Mouse (Mus musculus) thymus, postnatal 0 days (tissue): ENCODE results near the gene Rgs6. TPM values are rescaled to one million over a fixed set of nuclear protein-coding genes. Genes with fewer than 3 reads are reported as not detected.

ENCODE experiments used
- DNase-seq: peaks from one replicate; pipeline ENCODE4 v3.0.0-alpha.2; 2015; ENCODE audit warnings: low spot score
- polyA plus RNA-seq: library from polyadenylated mRNA; unstranded; fragments of >200 nt; fragmentation: Nextera tagmentation; extraction: Ambion mirVana; gene quantifications from 2 replicates; pipeline ENCODE4 v1.2.1, GENCODE M21; 2015

The Rgs6 gene
- polyA plus RNA-seq, 1 experiment from 2014 or later, result not detected

- DNase-seq, result no peak
Observed at GRCm38 (mm10) chr12:82756756-82757155, 168.7 kb downstream of the Rgs6 start.

- no peak for DNase-seq
Observed at GRCm38 (mm10) chr12:82757367-82757766, 169.3 kb downstream of the Rgs6 start.

- no peak for DNase-seq
Observed at GRCm38 (mm10) chr12:82762046-82762445, 174.0 kb downstream of the Rgs6 start.

- no peak for DNase-seq
Observed at GRCm38 (mm10) chr12:82768726-82769125, 180.6 kb downstream of the Rgs6 start.

GRCm38 (mm10) chr12:82772215-82772614 is 184.1 kb downstream of the Rgs6 start:
- DNase-seq, result no peak

GRCm38 (mm10) chr12:82774576-82774975 is 186.5 kb downstream of the Rgs6 start:
- DNase-seq, result no peak

- no peak for DNase-seq
Observed at GRCm38 (mm10) chr12:82776686-82777085, 188.6 kb downstream of the Rgs6 start.

GRCm38 (mm10) chr12:82780936-82781335 is 192.8 kb downstream of the Rgs6 start:
- no peak for DNase-seq

GRCm38 (mm10) chr12:82781414-82781813 is 193.3 kb downstream of the Rgs6 start:
- DNase-seq, result no peak

- DNase-seq, result no peak
Observed at GRCm38 (mm10) chr12:82792122-82792521, 204.0 kb downstream of the Rgs6 start.

- no peak for DNase-seq
Observed at GRCm38 (mm10) chr12:82799892-82800291, 211.8 kb downstream of the Rgs6 start.

GRCm38 (mm10) chr12:82801736-82802135 is 213.6 kb downstream of the Rgs6 start:
- no peak for DNase-seq

GRCm38 (mm10) chr12:82802711-82803110 is 214.6 kb downstream of the Rgs6 start:
- DNase-seq, result no peak

- no peak for DNase-seq
Observed at GRCm38 (mm10) chr12:82805167-82805566, 217.1 kb downstream of the Rgs6 start.

- no peak for DNase-seq
Observed at GRCm38 (mm10) chr12:82810631-82811030, 222.5 kb downstream of the Rgs6 start.

- DNase-seq, result no peak
Observed at GRCm38 (mm10) chr12:82815982-82816381, 227.9 kb downstream of the Rgs6 start.

GRCm38 (mm10) chr12:82819328-82819727 is 231.2 kb downstream of the Rgs6 start:
- DNase-seq, result no peak

- DNase-seq, result no peak
Observed at GRCm38 (mm10) chr12:82819991-82820390, 231.9 kb downstream of the Rgs6 start.

- no peak for DNase-seq
Observed at GRCm38 (mm10) chr12:82822821-82823620, 234.9 kb downstream of the Rgs6 start.

- no peak for DNase-seq
Observed at GRCm38 (mm10) chr12:82830333-82830732, 242.2 kb downstream of the Rgs6 start.

GRCm38 (mm10) chr12:82838544-82838943 is 250.5 kb downstream of the Rgs6 start:
- DNase-seq, result no peak

GRCm38 (mm10) chr12:82841566-82841965 is 253.5 kb downstream of the Rgs6 start:
- no peak for DNase-seq

- no peak for DNase-seq
Observed at GRCm38 (mm10) chr12:82848304-82848872, 260.3 kb downstream of the Rgs6 start.
